Mouse (Mus musculus) liver, postnatal 0 days (tissue): ENCODE results near the gene Yju2. TPM values are rescaled to one million over a fixed set of nuclear protein-coding genes. Genes with fewer than 3 reads are reported as not detected.
"Not testable (repeated sequence)": the region's sequence is repeated elsewhere in the genome, so short reads cannot be mapped to it uniquely, and the experiment has no call there.

Experiments
- ATAC-seq: fragments of 200-750 bp; cut with Nextera tagmentation; 2 replicates; pipeline ENCODE4 v1.8.0; 2017; ENCODE audit warnings: mild to moderate bottlenecking, moderate library complexity
- DNase-seq: peaks from one replicate; pipeline ENCODE4 v3.0.0-alpha.2; 2016
- H3K27ac ChIP-seq: fragments of 300-500 bp; sonication (generic); 2 replicates; pipeline ENCODE4 v1.5.1; 2014; ENCODE audit warnings: antibody characterized with exemption, moderate library complexity, mild to moderate bottlenecking, low read depth
- H3K27me3 ChIP-seq: fragments of 300-500 bp; sonication (generic); 2 replicates; pipeline ENCODE4 v1.6.1; 2014; ENCODE audit warnings: low read length, control low read depth, mixed read lengths; ENCODE audit not compliant: insufficient read depth
- H3K36me3 ChIP-seq: fragments of 300-500 bp; sonication (generic); replicated peaks from 2 replicates; pipeline ENCODE4 v1.6.1; 2014; ENCODE audit warnings: mild to moderate bottlenecking, control low read depth, low read length, moderate library complexity, mixed read lengths; ENCODE audit not compliant: insufficient read depth
- H3K4me1 ChIP-seq: fragments of 300-500 bp; sonication (generic); 2 replicates; pipeline ENCODE4 v1.6.1; 2014; ENCODE audit warnings: antibody characterized with exemption, mild to moderate bottlenecking, control low read depth; ENCODE audit not compliant: insufficient read depth
- H3K4me2 ChIP-seq: fragments of 300-500 bp; sonication (generic); 2 replicates; pipeline ENCODE4 v1.6.1; 2014; ENCODE audit warnings: low read depth, mild to moderate bottlenecking, low read length, moderate library complexity, mixed read lengths
- H3K4me3 ChIP-seq: fragments of 300-500 bp; sonication (generic); 2 replicates; pipeline ENCODE4 v1.5.1; 2014; ENCODE audit warnings: low read depth, low read length
- H3K9ac ChIP-seq: fragments of 300-500 bp; sonication (generic); replicated peaks from 2 replicates; pipeline ENCODE4 v1.6.1; 2014; ENCODE audit warnings: mild to moderate bottlenecking, moderate library complexity
- H3K9me3 ChIP-seq: fragments of 300-500 bp; sonication (generic); 2 replicates; pipeline ENCODE4 v1.6.1; 2016; ENCODE audit warnings: mild to moderate bottlenecking, control low read depth, low read length, mixed read lengths
- CTCF ChIP-seq: sonication (generic); IDR thresholded peaks from 2 replicates; pipeline ENCODE4 v1.5.1; 2016; ENCODE audit warnings: antibody characterized with exemption, low read depth
- EP300 ChIP-seq: IDR thresholded peaks from 2 replicates; pipeline ENCODE4 v1.6.1; 2016; ENCODE audit warnings: antibody characterized with exemption, low read depth, mild to moderate bottlenecking
- whole genome bisulfite sequencing: fragments of 180-500 bp; shearing (Covaris S2); extraction: QIAGEN DNeasy Blood & Tissue Kit; methylation state at CpG from one replicate; pipeline ENCODE4 v1.1.7; 2014; ENCODE audit not compliant: insufficient replicate concordance; 5-methylcytosine and 5-hydroxymethylcytosine counted together
- polyA plus RNA-seq: library from polyadenylated mRNA; unstranded; fragments of >200 nt; fragmentation: Nextera tagmentation; extraction: Ambion mirVana; gene quantifications from 2 replicates; pipeline ENCODE4 v1.2.1, GENCODE M21; 2015

Yju2 gene
- polyA plus RNA-seq, result 6.3 and 7.1 TPM in 2 replicates

DNA sequence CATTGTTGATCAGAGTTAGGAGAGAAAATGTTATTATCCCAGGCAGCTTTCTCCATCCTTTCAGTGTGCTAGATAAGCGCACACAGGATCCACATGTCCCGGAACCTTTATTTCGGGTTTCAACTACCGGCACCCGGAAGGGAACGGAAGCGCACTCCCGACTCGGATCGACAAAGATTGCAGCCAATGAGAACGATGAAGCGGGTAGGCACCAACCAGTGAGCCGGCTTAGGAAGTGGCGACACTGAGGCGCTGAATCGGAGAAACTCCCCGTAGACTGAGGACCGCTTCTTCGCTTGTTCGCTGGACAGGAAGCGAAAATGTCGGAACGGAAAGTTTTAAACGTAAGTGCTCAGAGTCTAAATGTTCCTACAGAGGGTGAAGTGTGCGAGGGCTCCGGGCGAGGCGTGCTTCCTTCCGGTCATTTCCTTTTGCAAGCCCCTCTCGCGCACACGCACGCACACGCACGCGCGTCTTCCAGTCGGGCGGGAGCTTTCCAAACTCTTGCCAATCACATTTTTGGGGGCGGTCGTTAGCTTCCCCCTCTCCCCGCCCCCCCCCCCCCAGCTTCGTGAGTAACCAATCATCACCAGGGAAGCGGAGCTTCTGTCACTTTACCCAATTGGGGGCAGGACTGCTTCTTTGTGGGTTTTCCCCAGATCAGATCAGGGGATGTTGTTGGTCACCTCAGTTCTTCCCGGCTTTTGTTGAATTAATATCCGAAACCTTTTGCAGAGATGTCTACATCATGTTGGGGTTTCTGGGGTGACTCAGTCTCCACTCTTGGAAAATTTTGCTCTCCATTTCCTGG is at the start of gene Yju2:
Yju2 (plus strand) TSS at position 182 of the 811 bp plus-strand sequence.
- no peaks in the 10 kb centered on the region for H3K27me3 ChIP-seq
- H3K9ac ChIP-seq, result peak within 1 kb of the TSS; percentile 59
- WGBS, result under 1% methylated on average over 45 of the region's 46 CpGs
- peak within 1 kb of the TSS; percentile 55 for H3K4me3 ChIP-seq
- TF ChIP-seq EP300, result no peak
- no peak; the same call in 1 of the 2 replicates for TF ChIP-seq CTCF
- DNase-seq, result peak; percentile 93
- peak within 1 kb of the TSS; percentile 89 for H3K27ac ChIP-seq
- peaks cover 23% of the 10 kb centered on the region for H3K4me1 ChIP-seq
- H3K4me2 ChIP-seq, result peak within 1 kb of the TSS; percentile 74
- peaks cover 10% of the 10 kb centered on the region for H3K36me3 ChIP-seq
- ATAC-seq, result peak; percentile 94
- no peaks in the 10 kb centered on the region for H3K9me3 ChIP-seq

DNA sequence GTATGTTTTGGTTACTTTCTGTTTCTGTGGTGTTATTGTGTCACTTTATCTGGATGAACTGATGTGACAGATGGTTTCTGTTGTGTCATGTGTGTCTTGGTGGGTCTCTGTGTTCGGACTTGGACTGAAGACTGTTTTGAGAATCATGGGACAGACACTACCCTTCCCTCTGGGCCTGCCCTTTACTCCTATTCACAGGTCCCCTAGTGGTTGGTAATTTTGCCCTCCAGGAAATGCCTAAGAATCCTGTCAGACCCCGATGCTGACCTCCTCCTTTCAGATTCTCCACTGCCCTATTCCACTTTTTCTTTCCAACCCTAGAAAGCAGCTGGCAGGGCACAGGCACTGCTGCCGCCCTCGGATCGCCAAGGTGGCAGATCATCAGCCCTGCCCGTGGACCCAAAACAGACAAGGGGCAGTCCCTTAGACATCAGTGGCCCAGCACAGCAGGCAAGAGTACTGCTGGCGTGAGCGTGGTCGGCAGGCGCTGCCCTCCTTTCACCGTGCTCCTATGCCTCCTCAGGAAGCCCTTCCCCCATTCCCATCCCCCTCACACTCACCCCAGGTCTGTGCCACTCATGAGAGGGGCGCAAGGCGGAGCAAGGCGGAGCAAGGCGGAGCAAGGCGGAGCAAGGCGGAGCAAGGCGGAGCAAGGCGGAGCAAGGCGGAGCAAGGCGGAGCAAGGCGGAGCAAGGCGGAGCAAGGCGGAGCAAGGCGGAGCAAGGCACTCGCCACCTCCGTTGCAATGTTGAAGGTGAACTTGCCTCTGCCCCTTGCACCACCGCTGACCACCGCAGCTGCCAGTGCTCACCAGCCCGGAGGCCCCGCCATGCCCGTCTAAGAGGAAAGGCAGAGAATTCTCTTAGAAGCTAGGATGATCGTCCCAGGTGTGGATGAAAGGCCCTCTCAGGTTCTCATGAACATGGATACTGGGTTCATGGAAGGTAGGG is 27.1 kb upstream of the Yju2 start:
- Histone ChIP-seq H3K9me3 (peaks cover 4% of the 10 kb centered on the region; the same call in 1 of the 2 replicates), H3K27me3 (no peaks in the 10 kb centered on the region), H3K9ac (peak overlapping the region; percentile 73), H3K4me2 (peak overlapping the region; percentile 76), H3K36me3 (0 out of 2 replicates have a peak, but pooled peaks cover 2% of the 10 kb centered on the region), H3K4me3 (peak overlapping the region; percentile 62), H3K4me1 (peaks cover 14% of the 10 kb centered on the region), H3K27ac (peak overlapping the region; percentile 77)
- ATAC-seq, result peak; percentile 79
- TF ChIP-seq EP300, result no peak
- peak; percentile 47 for TF ChIP-seq CTCF
- 2% methylated on average over 23 of the region's 33 CpGs for WGBS
- peak; percentile 70 for DNase-seq

DNA sequence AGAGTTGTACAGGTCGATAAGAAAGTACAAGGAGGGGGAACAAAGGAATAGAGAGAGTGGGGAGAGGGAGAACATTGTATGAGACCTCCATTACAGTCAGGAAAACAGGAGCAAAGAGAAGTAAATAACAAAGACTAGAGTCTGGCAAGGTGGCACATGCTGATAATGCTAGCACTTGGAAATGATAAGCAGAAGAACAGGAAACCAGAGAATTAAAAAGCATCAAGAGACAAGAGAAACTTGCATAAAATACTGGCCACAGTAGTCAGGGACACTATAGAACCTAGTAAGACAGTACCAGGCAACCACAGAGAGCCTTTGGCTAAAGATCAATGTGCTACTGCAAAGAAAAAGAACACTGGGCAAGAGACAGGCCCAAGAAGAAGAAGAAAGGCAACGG is 26.3 kb upstream of the Yju2 start:
- peaks cover 14% of the 10 kb centered on the region for H3K4me1 ChIP-seq
- H3K4me2 ChIP-seq, result peak overlapping the region; percentile 76
- peaks cover 10% of the 10 kb centered on the region; the same call in 1 of the 2 replicates for H3K9me3 ChIP-seq
- ATAC-seq (peak; percentile 46), DNase-seq (no peak)
- TF ChIP-seq EP300 (peak; percentile 82), CTCF (no peak)
- H3K36me3 ChIP-seq, result 0 out of 2 replicates have a peak, but pooled peaks cover 2% of the 10 kb centered on the region
- peak overlapping the region; percentile 62 for H3K4me3 ChIP-seq
- H3K27me3 ChIP-seq, result no peaks in the 10 kb centered on the region
- WGBS, result 31% methylated on average over 2 of the region's 2 CpGs
- H3K27ac ChIP-seq, result peak overlapping the region; percentile 77
- H3K9ac ChIP-seq, result peak overlapping the region; percentile 73

DNA sequence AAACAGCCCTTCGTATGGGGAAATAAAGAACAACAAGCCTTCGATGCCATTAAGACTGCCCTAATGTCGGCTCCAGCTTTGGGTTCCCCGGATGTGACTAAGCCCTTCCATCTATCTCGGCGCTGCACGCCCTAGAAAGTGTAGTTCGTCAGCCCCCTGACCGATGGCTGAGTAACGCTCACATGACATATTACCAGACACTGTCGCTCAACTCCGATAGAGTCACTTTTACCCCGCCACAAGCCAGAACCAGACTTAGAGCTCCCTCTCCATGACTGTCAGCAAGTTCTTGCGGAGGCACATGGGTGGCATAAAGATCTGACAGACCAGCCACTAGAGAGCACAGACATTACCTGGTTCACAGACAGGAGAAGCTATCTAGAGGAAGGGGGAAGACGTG is 25.7 kb upstream of the Yju2 start:
- Histone ChIP-seq H3K4me2 (peak overlapping the region; percentile 76), H3K9me3 (peaks cover 13% of the 10 kb centered on the region; the same call in 1 of the 2 replicates), H3K4me1 (peaks cover 14% of the 10 kb centered on the region), H3K9ac (peak overlapping the region; percentile 73; the same call in 1 of the 2 replicates), H3K27me3 (no peaks in the 10 kb centered on the region), H3K36me3 (0 out of 2 replicates have a peak, but pooled peaks cover 2% of the 10 kb centered on the region), H3K4me3 (peak overlapping the region; percentile 62), H3K27ac (no peak overlapping the region; the same call in 1 of the 2 replicates)
- no peak for DNase-seq
- WGBS, result 85% methylated on average over 15 of the region's 15 CpGs
- ATAC-seq, result no peak
- no peak for TF ChIP-seq CTCF
- no peak for TF ChIP-seq EP300

DNA sequence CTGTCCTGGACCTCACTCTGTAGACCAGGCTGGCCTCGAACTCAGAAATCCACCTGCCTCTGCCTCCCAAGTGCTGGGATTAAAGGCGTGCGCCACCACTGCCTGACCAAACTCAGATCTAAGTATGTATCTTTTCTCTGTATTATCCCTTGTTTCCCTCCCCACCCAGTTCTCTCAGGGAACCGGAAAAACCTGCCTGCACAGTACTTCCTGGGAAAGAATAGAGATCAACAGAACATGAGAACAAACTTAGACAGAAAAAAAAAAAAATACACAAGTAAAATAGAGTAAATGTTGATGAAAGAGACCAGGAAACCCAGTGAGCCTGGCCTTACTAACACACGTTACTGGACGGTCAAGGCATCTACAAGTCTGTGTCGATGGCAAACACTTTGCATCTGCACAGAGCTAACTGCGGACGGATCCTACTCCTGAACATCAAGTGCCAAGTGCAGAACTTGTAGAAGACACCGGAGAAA is 14.5 kb upstream of the Yju2 start:
- ATAC-seq, result peak; percentile 15
- 29% methylated on average over 10 of the region's 10 CpGs for WGBS
- H3K27ac ChIP-seq, result peak overlapping the region; percentile 94
- H3K9ac ChIP-seq, result peak overlapping the region; percentile 76
- H3K36me3 ChIP-seq, H3K4me1 ChIP-seq, DNase-seq, H3K9me3 ChIP-seq, H3K27me3 ChIP-seq: not testable (repeated sequence)
- peak overlapping the region; percentile 82 for H3K4me2 ChIP-seq
- peak overlapping the region; percentile 54 for H3K4me3 ChIP-seq

DNA sequence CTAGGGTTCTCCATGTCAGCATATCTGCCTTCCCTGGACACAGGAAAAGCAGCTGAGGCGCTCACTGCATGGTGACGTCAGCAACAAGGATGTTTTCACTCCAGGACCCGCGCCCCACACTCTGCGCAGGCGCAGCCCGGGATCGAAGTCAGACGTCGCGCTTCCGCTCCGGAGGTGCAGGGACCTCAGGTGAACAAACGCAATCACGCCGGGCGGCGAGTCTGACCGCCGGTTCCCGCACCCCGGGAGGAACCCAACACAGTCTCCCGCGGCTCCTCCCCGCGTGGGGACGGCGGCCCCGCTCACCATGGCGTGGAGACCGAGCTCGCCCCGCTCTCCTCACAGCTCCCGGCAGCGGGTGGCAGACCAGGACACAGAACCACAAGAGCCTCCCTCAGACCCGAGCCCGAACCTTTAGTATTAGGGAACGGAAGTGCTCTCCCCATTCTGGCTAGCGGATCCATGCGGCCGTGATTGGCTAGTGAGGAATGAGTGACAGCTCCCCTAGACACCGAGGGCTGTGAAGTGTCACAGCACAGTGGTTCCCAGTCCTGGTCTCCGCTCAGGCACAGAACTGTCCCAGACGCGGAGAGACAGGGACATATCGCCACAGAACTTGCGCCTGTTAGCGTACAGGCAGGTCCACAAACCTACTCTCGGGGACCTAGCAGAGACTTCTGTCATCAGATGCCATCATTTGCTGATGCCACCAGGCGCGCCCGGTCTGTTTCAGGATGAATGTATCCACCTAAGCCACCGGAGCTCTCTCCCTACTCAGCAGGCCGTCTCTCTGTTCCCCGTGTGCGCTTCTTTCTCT is 13.8 kb upstream of the Yju2 start:
- Histone ChIP-seq H3K9ac (peak overlapping the region; percentile 76), H3K4me2 (peak overlapping the region; percentile 82), H3K27ac (peak overlapping the region; percentile 94), H3K4me3 (peak overlapping the region; percentile 54)
- under 1% methylated on average over 54 of the region's 56 CpGs for WGBS
- ATAC-seq (peak; percentile 98), DNase-seq (peak; percentile 80)
- not testable (repeated sequence) for H3K36me3 ChIP-seq, H3K4me1 ChIP-seq, H3K27me3 ChIP-seq, H3K9me3 ChIP-seq
